Mouse (Mus musculus): ENCODE results near the gene Agrp. TPM values are rescaled to one million over a fixed set of nuclear protein-coding genes. Genes with fewer than 3 reads are reported as not detected.

Agrp gene
- polyA plus RNA-seq, 1 experiment from 2014 or later = 0.54 TPM

GRCm38 (mm10) chr8:105562863-105563262 lies 74.3 kb downstream of the Agrp start:
- no peaks in the 10 kb centered on the region for H3K9me3 ChIP-seq (ENCODE audit: control insufficient read depth, low read length)
- 83% methylated on average over 3 of the region's 3 CpGs for WGBS
- H3K9ac ChIP-seq (ENCODE audit: low read length) = no peak overlapping the region
- ATAC-seq (ENCODE audit: insufficient number of reproducible peaks, insufficient read depth, low FRiP score, low read depth) = no peak
- no peak overlapping the region for H3K4me2 ChIP-seq (ENCODE audit: low read length)
- peaks cover 13 to 21% of the 10 kb centered on the region in 2 experiments; a peak in 3 of 4 replicates for H3K4me1 ChIP-seq (ENCODE audit: control insufficient read depth in 2 of 2, insufficient read depth in 2 of 2, low read length in 2 of 2)
- peaks cover 32% of the 10 kb centered on the region for H3K36me3 ChIP-seq (ENCODE audit: control insufficient read depth, insufficient read depth, low read length)
- H3K4me3 ChIP-seq (ENCODE audit: control insufficient read depth in 1 of 2, insufficient read depth in 1 of 2, low read depth in 1 of 2, low read length in 2 of 2) = no peak overlapping the region
- H3K27me3 ChIP-seq (ENCODE audit: control insufficient read depth, insufficient read depth, low read length) = no peaks in the 10 kb centered on the region
- H3K27ac ChIP-seq (replicated peaks in 1 of 2; ENCODE audit: control insufficient read depth in 1 of 2, insufficient read depth in 1 of 2, low read depth in 2 of 2, low read length in 2 of 2) = no peak overlapping the region

DNA sequence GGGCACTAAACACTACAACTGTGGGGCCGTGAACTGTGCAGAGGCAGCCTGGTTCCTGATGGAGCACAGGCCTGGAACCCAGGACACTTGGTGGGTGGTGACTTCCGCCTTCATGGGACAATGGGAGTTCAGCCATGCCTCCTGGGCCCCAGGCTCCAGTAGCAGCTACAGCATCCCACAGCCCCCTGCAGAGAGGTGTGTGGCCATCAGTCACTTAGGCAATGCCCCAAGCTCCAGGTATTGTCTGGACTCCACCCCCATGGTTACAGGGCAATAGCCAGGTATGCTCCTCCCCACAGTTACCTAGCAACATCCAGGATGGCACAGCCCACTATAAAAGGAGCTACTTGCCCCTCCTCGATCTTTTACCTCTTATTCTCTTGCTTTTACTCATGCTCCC lies 82.0 kb downstream of the Agrp start:
- no peak overlapping the region for H3K27ac ChIP-seq (replicated peaks in 1 of 2; ENCODE audit: control insufficient read depth in 1 of 2, insufficient read depth in 1 of 2, low read depth in 2 of 2, low read length in 2 of 2)
- peaks cover 26% of the 10 kb centered on the region for H3K36me3 ChIP-seq (ENCODE audit: control insufficient read depth, insufficient read depth, low read length)
- no peaks in the 10 kb centered on the region for H3K4me1 ChIP-seq (ENCODE audit: control insufficient read depth in 2 of 2, insufficient read depth in 2 of 2, low read length in 2 of 2)
- WGBS = 87% methylated on average over 3 of the region's 3 CpGs
- no peak for ATAC-seq (ENCODE audit: insufficient number of reproducible peaks, insufficient read depth, low FRiP score, low read depth)
- no peak overlapping the region for H3K4me2 ChIP-seq (ENCODE audit: low read length)
- no peak overlapping the region for H3K4me3 ChIP-seq (ENCODE audit: control insufficient read depth in 1 of 2, insufficient read depth in 1 of 2, low read depth in 1 of 2, low read length in 2 of 2)
- no peak overlapping the region for H3K9ac ChIP-seq (ENCODE audit: low read length)
- H3K9me3 ChIP-seq (ENCODE audit: control insufficient read depth, low read length) = no peaks in the 10 kb centered on the region
- H3K27me3 ChIP-seq (ENCODE audit: control insufficient read depth, insufficient read depth, low read length) = no peaks in the 10 kb centered on the region

- no peak overlapping the region for H3K27ac ChIP-seq (replicated peaks in 1 of 2; ENCODE audit: control insufficient read depth in 1 of 2, insufficient read depth in 1 of 2, low read depth in 2 of 2, low read length in 2 of 2)
- ATAC-seq (ENCODE audit: insufficient number of reproducible peaks, insufficient read depth, low FRiP score, low read depth) = 0 out of 2 replicates have a peak, but pooled peaks have one; percentile 11
These were observed 83.1 kb downstream of the Agrp start for GRCm38 (mm10) chr8:105554087-105554486.

DNA sequence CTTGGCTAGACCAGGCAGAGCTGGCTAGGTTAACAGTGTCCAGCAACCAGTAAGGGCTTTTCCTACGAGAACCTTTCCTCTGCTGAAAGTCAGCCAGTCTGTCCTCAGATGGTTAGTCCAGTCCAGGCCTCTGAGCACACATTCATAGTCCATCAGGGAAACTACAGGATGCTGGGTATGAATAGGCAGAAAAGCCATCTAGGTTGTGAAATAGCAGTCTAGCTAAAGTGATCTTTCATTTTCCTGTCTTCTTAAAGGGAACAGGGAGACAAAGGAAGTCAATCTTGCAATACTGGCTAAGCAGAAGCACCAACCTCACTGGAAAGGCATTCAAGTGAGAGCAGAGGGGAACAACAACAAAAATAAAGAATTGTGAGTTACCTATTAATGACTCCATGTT lies 84.4 kb downstream of the Agrp start:
- peaks cover 11% of the 10 kb centered on the region; the same call in 1 of the 2 replicates for H3K36me3 ChIP-seq (ENCODE audit: control insufficient read depth, insufficient read depth, low read length)
- no peak overlapping the region for H3K9ac ChIP-seq (ENCODE audit: low read length)
- ATAC-seq (ENCODE audit: insufficient number of reproducible peaks, insufficient read depth, low FRiP score, low read depth) = no peak
- no peak overlapping the region for H3K4me3 ChIP-seq (ENCODE audit: control insufficient read depth in 1 of 2, insufficient read depth in 1 of 2, low read depth in 1 of 2, low read length in 2 of 2)
- H3K9me3 ChIP-seq (ENCODE audit: control insufficient read depth, low read length) = no peaks in the 10 kb centered on the region
- no peaks in the 10 kb centered on the region for H3K4me1 ChIP-seq (ENCODE audit: control insufficient read depth in 2 of 2, insufficient read depth in 2 of 2, low read length in 2 of 2)
- no peak overlapping the region for H3K27ac ChIP-seq (replicated peaks in 1 of 2; ENCODE audit: control insufficient read depth in 1 of 2, insufficient read depth in 1 of 2, low read depth in 2 of 2, low read length in 2 of 2)
- WGBS = 84% methylated on average over 1 of the region's 1 CpGs
- H3K27me3 ChIP-seq (ENCODE audit: control insufficient read depth, insufficient read depth, low read length) = no peaks in the 10 kb centered on the region
- H3K4me2 ChIP-seq (ENCODE audit: low read length) = no peak overlapping the region

More at GRCm38 (mm10) chr8:105554087-105554486, 83.1 kb downstream of the Agrp start:
- Histone ChIP-seq H3K4me3 (ENCODE audit: control insufficient read depth in 1 of 2, insufficient read depth in 1 of 2, low read depth in 1 of 2, low read length in 2 of 2) (no peak overlapping the region), H3K4me1 (ENCODE audit: control insufficient read depth in 2 of 2, insufficient read depth in 2 of 2, low read length in 2 of 2) (no peaks in the 10 kb centered on the region), H3K36me3 (ENCODE audit: control insufficient read depth, insufficient read depth, low read length) (peaks cover 21% of the 10 kb centered on the region), H3K4me2 (ENCODE audit: low read length) (no peak overlapping the region), H3K9me3 (ENCODE audit: control insufficient read depth, low read length) (no peaks in the 10 kb centered on the region), H3K9ac (ENCODE audit: low read length) (no peak overlapping the region), H3K27me3 (ENCODE audit: control insufficient read depth, insufficient read depth, low read length) (no peaks in the 10 kb centered on the region)

GRCm38 (mm10) chr8:105552032-105552431 lies 85.2 kb downstream of the Agrp start:
- WGBS = 93% methylated on average over 2 of the region's 2 CpGs
- Histone ChIP-seq H3K4me3 (ENCODE audit: control insufficient read depth in 1 of 2, insufficient read depth in 1 of 2, low read depth in 1 of 2, low read length in 2 of 2) (no peak overlapping the region), H3K36me3 (ENCODE audit: control insufficient read depth, insufficient read depth, low read length) (peaks cover 9% of the 10 kb centered on the region; the same call in 1 of the 2 replicates), H3K4me1 (ENCODE audit: control insufficient read depth in 2 of 2, insufficient read depth in 2 of 2, low read length in 2 of 2) (no peaks in the 10 kb centered on the region), H3K27ac (replicated peaks in 1 of 2; ENCODE audit: control insufficient read depth in 1 of 2, insufficient read depth in 1 of 2, low read depth in 2 of 2, low read length in 2 of 2) (no peak overlapping the region), H3K9ac (ENCODE audit: low read length) (no peak overlapping the region), H3K9me3 (ENCODE audit: control insufficient read depth, low read length) (no peaks in the 10 kb centered on the region), H3K27me3 (ENCODE audit: control insufficient read depth, insufficient read depth, low read length) (no peaks in the 10 kb centered on the region), H3K4me2 (ENCODE audit: low read length) (no peak overlapping the region)
- no peak for ATAC-seq (ENCODE audit: insufficient number of reproducible peaks, insufficient read depth, low FRiP score, low read depth)

GRCm38 (mm10) chr8:105550083-105550482 lies 87.1 kb downstream of the Agrp start:
- Histone ChIP-seq H3K9me3 (ENCODE audit: control insufficient read depth, low read length) (no peaks in the 10 kb centered on the region), H3K4me1 (ENCODE audit: control insufficient read depth in 2 of 2, insufficient read depth in 2 of 2, low read length in 2 of 2) (peaks cover 6 to 8% of the 10 kb centered on the region in 2 experiments), H3K4me3 (ENCODE audit: control insufficient read depth in 1 of 2, insufficient read depth in 1 of 2, low read depth in 1 of 2, low read length in 2 of 2) (no peak overlapping the region), H3K36me3 (ENCODE audit: control insufficient read depth, insufficient read depth, low read length) (peaks cover 9% of the 10 kb centered on the region; the same call in 1 of the 2 replicates), H3K27ac (replicated peaks in 1 of 2; ENCODE audit: control insufficient read depth in 1 of 2, insufficient read depth in 1 of 2, low read depth in 2 of 2, low read length in 2 of 2) (no peak overlapping the region), H3K9ac (ENCODE audit: low read length) (no peak overlapping the region), H3K27me3 (ENCODE audit: control insufficient read depth, insufficient read depth, low read length) (no peaks in the 10 kb centered on the region), H3K4me2 (ENCODE audit: low read length) (no peak overlapping the region)
- 79% methylated on average over 2 of the region's 2 CpGs for WGBS
- no peak for ATAC-seq (ENCODE audit: insufficient number of reproducible peaks, insufficient read depth, low FRiP score, low read depth)

DNA sequence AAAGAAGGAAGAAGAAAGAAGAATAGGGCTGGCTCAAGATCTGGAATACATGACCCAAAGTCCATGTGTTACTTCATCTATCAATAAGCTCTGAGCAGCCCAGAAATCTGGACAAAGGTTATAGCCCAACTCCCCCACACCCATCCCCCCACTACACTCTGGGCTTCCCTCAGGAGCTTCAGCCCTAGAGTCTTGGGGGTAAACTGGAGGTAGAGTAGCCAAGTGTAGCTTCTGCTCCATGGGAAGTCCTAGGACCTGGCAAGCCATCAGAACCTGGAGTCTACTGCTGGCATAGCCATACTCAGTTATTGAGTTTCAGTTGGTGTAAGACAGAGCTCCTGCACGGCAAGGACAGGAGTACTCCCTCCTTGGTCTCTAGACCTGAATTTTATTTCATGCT lies 87.7 kb downstream of the Agrp start:
- H3K4me1 ChIP-seq (ENCODE audit: control insufficient read depth in 2 of 2, insufficient read depth in 2 of 2, low read length in 2 of 2) = peaks cover 12% of the 10 kb centered on the region in 2 experiments
- peaks cover 9% of the 10 kb centered on the region; the same call in 1 of the 2 replicates for H3K36me3 ChIP-seq (ENCODE audit: control insufficient read depth, insufficient read depth, low read length)
- 88% methylated on average over 1 of the region's 1 CpGs for WGBS
- no peak overlapping the region for H3K4me3 ChIP-seq (ENCODE audit: control insufficient read depth in 1 of 2, insufficient read depth in 1 of 2, low read depth in 1 of 2, low read length in 2 of 2)
- no peak overlapping the region for H3K9ac ChIP-seq (ENCODE audit: low read length)
- no peak for ATAC-seq (ENCODE audit: insufficient number of reproducible peaks, insufficient read depth, low FRiP score, low read depth)
- no peaks in the 10 kb centered on the region for H3K27me3 ChIP-seq (ENCODE audit: control insufficient read depth, insufficient read depth, low read length)
- no peak overlapping the region for H3K4me2 ChIP-seq (ENCODE audit: low read length)
- H3K27ac ChIP-seq (replicated peaks in 1 of 2; ENCODE audit: control insufficient read depth in 1 of 2, insufficient read depth in 1 of 2, low read depth in 2 of 2, low read length in 2 of 2) = no peak overlapping the region
- no peaks in the 10 kb centered on the region for H3K9me3 ChIP-seq (ENCODE audit: control insufficient read depth, low read length)

All from heart, embryonic 14.5 days (tissue).